Mouse (Mus musculus) fat pad, adult 2 months (tissue): ENCODE data around the gene Eva1c.

Experiments used
- DNase-seq: peaks from one replicate; pipeline ENCODE4 v3.0.0-alpha.2; 2011; ENCODE audit warnings: low read depth, low spot score; ENCODE audit errors: extremely low read depth

Eva1c gene

GRCm38 (mm10) chr16:90826457-90826856 is at the start of gene Eva1c:
TSS of gene Eva1c (plus strand) at chr16:90826719.
- no peak for DNase-seq

GRCm38 (mm10) chr16:90779783-90780182 is 46.7 kb upstream of the Eva1c start:
- no peak for DNase-seq

DNA sequence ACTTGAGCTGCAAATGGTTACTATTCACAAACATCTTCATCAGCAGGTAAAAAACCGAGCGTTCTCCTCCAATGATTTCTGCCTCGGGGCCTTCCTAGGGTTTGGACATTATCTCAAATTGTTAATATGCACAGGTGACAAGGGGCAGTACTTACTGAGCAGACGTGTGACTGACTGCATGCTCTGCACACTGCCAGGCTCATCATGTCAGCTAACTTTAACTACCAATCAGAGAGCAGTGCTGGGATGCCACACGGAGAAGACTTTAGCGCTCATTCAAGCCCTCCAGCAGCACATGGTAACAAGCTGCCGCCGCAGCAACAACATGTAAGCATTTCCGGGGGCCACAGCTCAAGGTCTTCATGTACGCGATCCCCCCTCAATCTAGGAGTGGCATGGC is 43.2 kb upstream of the Eva1c start:
- no peak for DNase-seq

GRCm38 (mm10) chr16:90785257-90785656 is 41.3 kb upstream of the Eva1c start:
- DNase-seq, result no peak

DNA sequence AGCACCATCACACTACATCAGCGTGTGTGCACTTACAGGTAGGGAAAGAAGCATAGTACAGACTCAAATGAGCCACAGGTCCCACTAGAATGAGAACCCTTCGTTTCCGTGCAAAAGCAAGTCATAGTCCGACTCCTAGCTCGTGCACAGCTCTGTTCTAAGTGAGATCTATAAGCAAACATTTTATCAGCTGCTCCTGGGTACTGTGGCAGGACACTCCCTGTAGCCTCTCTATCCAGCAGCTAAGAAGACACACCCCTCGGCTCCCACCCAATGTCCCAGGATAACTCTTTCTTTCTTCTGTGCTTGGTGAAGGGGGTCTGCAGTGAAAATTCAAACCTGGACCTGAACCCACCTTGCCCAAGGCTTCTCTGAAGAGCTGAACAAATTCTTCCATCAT is 37.9 kb upstream of the Eva1c start:
- no peak for DNase-seq

DNA sequence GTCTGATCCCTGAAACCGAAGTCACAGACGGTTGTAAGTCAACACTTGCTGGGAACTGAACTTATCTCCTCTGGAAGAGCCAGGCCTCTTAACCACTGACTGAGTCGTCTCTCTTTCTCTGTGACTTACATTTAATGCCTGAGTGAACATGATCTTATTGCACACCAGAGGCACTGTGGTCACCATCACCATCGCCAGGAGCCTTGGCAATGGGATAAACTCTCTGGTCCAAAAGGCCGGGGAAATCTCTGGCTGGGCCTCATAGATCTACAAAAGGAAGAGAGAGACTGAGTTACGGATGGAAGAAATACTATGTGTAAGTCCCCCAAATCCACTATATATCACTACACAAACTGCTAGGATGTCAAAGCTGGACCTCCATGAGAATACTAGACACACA is 35.6 kb upstream of the Eva1c start:
- no peak for DNase-seq

DNA sequence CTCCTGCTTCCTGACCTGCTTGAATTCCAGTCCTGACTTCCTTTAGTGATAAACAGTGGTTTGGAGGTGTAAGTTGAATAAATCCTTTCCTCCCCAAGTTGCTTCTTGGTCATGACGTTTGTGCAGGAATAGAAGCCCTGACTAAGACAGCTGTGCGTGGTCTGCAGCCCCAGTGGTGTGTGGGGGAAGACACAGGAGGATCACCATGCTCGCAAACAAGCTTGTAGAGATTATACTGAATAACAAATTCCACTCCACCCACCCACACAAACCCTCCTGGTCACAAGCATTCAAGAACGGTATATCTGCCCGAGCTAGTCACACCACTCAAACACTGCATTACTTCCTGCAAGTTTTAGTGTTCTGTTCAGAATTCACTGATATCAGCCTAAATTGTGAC is 34.5 kb upstream of the Eva1c start:
- DNase-seq, result no peak

GRCm38 (mm10) chr16:90792500-90792899 is 34.0 kb upstream of the Eva1c start:
- no peak for DNase-seq

DNA sequence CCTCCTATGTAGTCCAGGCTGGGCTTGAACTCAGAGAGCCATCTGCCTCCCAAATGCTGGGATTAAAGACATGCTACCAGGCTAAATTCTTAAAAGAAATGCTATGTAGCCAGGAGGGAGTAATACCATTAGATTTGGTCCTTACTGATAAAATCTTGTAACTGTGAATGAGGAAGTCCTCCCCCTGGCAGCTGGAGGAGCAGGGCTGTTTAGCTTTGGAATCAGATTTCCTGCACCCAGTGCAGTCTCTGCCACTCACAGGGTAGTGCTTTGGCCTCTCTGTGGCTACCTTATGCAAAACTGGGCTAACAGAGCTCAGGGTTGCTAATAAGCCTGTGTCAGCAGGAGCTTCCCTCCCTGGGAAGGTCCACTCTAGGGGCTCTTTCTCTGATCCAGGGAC is 31.8 kb upstream of the Eva1c start:
- no peak for DNase-seq

DNA sequence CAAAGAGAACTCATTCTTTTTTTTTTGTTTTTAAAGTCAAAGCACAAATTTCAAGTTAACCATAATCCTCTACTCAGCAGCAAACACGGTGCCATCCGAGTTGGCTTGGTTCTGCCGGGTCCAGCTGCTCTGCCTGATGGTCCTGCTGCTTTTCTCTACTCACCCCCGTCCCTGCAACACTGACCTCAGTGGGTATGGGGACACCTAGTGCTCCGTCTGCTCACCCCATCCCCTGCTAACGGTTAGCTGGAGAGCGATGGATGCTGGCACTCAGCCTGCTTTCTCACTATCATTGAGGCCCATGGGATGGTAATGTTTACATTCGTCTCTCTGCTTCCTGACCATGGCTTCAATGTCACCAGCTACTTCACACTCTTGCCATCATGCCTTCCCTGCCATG is 28.1 kb upstream of the Eva1c start:
- no peak for DNase-seq

DNA sequence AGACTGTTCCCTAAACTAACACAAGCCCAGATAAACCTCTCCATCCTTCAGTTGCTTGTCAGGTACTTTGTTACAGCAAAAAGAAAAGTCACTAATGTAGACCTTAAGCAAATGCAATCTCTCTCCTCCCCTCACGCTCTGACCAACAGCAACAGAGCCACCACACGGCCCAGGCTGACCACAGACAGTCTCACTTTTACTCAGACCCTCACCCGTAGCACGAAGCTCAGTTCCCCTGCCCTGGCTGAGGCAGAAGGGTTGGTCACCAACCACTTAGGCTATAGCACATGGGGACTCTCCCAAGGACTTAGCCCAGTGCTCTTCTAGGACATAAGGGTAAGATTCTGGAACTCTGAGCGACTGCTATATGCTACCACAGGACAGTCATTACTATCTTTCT is 27.7 kb upstream of the Eva1c start:
- no peak for DNase-seq

DNA sequence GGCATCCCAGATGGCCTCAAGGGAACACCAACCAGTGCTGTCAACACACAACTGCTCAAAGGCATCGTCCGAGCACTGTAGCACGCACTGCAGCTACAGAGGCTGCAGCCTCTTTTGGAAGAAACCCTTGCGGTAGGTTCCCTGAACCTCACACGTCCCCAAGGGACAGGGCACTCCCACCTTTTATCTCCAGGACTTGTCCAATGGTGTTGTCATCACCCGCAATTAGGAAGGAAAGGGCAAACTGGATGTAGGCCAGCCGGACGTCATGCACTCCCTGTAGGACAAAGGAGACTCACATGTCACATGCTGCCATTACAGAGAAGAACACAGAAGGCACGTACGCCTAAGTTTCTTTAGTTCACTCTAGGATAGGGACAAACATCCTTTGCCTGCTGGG is 26.7 kb upstream of the Eva1c start:
- DNase-seq, result no peak

- no peak for DNase-seq
Observed at GRCm38 (mm10) chr16:90801251-90801650, 25.3 kb upstream of the Eva1c start.

DNA sequence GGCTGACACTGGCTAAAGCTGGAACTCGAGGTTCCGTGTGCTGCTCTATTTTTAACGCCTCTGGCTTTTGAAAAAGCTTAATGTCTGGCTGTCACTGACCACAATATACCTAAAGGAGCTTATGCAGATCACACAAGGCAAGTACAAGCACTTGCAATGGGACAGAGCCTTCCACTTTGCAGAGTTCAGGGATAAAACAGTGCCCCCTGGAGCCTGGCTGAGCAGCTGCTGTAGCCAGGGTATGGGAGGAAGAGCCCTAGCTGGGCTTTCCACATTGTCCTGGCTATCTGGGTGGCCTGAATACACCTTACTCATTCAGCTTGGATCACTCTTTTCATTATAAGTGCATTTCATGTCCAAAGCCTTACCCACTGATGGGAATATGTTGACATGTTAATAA is 24.6 kb upstream of the Eva1c start:
- no peak for DNase-seq

DNA sequence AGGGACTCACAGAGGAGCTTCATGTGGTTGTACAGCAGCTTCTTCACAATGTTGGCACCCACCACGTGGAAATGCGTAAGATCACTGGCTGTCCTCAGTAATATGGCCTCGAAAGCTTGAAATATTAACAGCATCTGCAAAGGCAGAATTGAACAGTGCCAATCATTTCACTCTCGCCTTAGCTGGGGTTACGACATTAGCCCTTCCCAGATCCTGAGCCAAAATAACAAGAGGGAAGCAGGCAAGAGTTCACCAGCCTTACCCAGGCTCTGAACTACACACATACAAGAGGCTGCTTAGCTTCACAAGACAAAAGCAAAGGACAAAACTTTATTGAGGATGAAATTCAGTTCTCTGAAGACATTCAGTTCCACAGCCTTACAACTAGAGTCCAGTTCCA is 22.1 kb upstream of the Eva1c start:
- peak; percentile 39 for DNase-seq

GRCm38 (mm10) chr16:90809975-90810715 is 16.4 kb upstream of the Eva1c start, which contains the start of gene Urb1:
TSS of gene Urb1 (minus strand) at chr16:90810413.
- peak; percentile 39 for DNase-seq

DNA sequence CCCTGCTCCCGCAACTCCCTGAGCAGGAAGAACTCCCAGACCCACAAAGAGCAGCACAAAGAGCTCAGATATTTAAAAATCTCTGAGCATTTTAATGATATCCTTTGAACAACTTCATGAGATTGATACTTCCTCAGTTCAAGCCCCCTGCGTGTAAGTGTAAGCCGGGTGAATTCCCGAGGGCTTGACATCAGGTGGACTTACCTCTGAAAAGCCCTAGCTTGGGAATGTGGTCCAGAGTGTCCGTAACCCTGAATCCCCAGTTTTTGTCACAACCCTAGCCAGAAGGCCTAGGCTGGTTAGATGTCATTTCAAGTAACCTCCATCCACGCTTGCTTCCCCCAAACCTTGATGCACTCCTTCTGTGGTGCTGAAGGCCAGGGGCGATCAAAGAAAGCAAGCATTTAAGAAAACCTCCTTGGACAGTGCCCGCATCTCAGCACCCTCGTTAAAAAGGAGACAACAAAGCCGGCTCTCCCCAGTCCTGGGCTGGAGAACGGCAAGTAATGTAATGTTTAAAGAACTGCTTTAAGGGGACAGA is 15.7 kb upstream of the Eva1c start:
- no peak for DNase-seq

GRCm38 (mm10) chr16:90812086-90812485 is 14.4 kb upstream of the Eva1c start:
- DNase-seq, result no peak

DNA sequence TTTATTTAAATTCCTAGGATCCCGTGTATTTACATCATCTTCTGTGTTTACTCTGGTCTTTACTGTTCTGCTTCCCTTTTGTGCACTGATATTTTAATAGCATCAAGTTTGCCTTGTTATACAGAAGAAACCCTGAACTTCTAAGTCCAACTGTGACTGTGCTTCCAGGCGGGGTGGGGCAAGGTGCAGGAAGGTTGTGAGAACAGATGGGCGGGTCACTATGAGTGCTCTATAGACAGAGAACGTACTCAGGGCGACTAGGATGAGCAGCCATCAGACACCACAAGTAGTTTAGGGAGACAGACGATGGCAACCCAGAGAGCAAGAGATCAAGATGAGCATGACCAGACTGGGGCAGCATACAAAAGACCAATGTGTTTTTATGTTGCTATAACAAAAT is 6.2 kb upstream of the Eva1c start:
- DNase-seq, result no peak

- DNase-seq, result no peak
Observed at GRCm38 (mm10) chr16:90821046-90821697, 5.3 kb upstream of the Eva1c start.

GRCm38 (mm10) chr16:90822284-90822935 is 4.1 kb upstream of the Eva1c start:
- DNase-seq, result no peak

DNA sequence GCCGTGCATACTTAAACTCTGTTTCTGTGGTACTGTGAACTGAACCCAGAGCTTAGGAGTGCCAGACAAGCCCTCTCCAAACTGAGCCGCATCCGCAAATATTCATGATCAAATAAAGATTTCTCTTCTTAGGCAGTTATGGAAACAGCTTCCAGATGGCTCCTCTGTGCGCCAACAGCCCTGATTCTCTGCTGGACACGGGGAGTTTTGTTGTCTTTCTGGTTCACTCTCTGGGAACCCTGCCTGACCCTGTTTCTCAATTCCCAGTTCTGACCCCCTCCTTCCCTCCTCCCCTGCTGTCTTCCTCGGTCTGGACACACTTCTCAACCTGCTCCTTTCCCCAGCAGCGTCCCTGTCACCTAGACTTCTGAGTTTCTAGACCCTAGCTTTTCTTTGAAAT is 3.5 kb upstream of the Eva1c start:
- no peak for DNase-seq
